ENCODE assay signal across 9 mouse cellular contexts in the genomic region with DNA sequence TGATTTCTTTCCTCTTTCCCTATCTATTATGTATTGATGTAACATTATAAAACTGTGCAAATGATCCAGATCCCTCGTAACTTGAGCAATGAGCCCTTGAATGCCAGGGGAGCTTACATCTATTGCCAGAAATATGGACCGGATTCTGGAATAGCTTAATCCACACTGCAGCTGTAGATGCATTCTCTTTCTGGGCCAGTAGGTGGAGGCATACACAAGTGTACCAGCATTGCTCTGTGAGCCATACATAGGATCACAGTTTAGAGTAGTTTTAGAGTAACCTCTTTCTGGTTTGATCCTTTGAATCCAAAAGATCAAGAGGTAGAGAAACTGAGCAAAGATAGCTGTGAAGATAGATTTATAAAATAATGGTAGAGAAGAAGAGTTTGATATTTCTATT. TPM values are rescaled to one million over a fixed set of nuclear protein-coding genes. Genes with fewer than 3 reads are reported as not detected.
A peak's percentile ranks its signal among the peaks of the same experiment; 100 is the strongest.
DNase-seq lines count a peak whose midpoint lies in the region; ATAC-seq and TF ChIP-seq lines count a peak whose summit lies in the region.
"Had no signal": no experiment of that assay in that cellular context is flagged by ENCODE, and none has a peak within 500 bp of the region (broad histone marks: within the 10 kb centered on the region; RNA-seq: fewer than 3 reads in every experiment).

No protein-coding gene starts in this region.

- WGBS in forebrain, embryonic 16.5 days: 28% methylated on average over 2 of the region's 2 CpGs
- WGBS in forebrain, embryonic 10.5 days: 52% methylated on average over 2 of the region's 2 CpGs

- H3K4me3 ChIP-seq in forebrain, embryonic 16.5 days (replicated peaks; ENCODE audit: low read length): no peak overlapping the region
- no peak overlapping the region for H3K4me3 ChIP-seq in forebrain, embryonic 10.5 days
- H3K4me3 ChIP-seq in C2C12 (ENCODE audit: insufficient read depth, poor library complexity, severe bottlenecking): no peak overlapping the region
- H3K4me3 ChIP-seq: limb, embryonic 12.5 days had no signal

- H3K36me3 ChIP-seq in forebrain, embryonic 16.5 days (ENCODE audit: control insufficient read depth, insufficient read depth): no peaks in the 10 kb centered on the region
- H3K36me3 ChIP-seq in forebrain, embryonic 10.5 days (replicated peaks): peaks cover 6% of the 10 kb centered on the region; the same call in 1 of the 2 replicates
- no peaks in the 10 kb centered on the region for H3K36me3 ChIP-seq in C2C12 (ENCODE audit: control insufficient read depth, insufficient read depth)

- no peak for DNase-seq in forebrain, embryonic 10.5 days (ENCODE audit: extremely low spot score, low spot score)
- peak; percentile 12 for DNase-seq in brain, embryonic 18.5 days (ENCODE audit: low read depth, low spot score)
- peak; percentile 21 to 51 for DNase-seq in frontal cortex, postnatal 25 days (ENCODE audit: low spot score in 2 of 2)
- peak; percentile 14 to 74 for DNase-seq in layer of hippocampus, adult 18-20 months (ENCODE audit: low spot score in 2 of 2)
- DNase-seq in lung, postnatal 4 days: peak; percentile 20 to 59
- peak; percentile 36 for DNase-seq in right cerebral cortex, postnatal 4 days

- H3ac ChIP-seq in C2C12 (ENCODE audit: control insufficient read depth, insufficient read length, low read depth): no peak overlapping the region

- H3K9ac ChIP-seq in forebrain, embryonic 16.5 days (replicated peaks; ENCODE audit: low read depth, low read length): no peak overlapping the region
- H3K9ac ChIP-seq: limb, embryonic 12.5 days had no signal

- TF ChIP-seq CTCF in C2C12 (IDR thresholded peaks at IDR 0.05; ENCODE audit: control insufficient read depth, insufficient read depth, insufficient read length): peak; percentile 19

- H3K79me2 ChIP-seq in C2C12 (ENCODE audit: control insufficient read depth, insufficient read depth): no peaks in the 10 kb centered on the region

- H3K4me2 ChIP-seq in forebrain, embryonic 16.5 days (ENCODE audit: low read length): no peak overlapping the region
- H3K4me2 ChIP-seq: limb, embryonic 12.5 days had no signal

- H3K27ac ChIP-seq in forebrain, embryonic 16.5 days (ENCODE audit: low read length): no peak overlapping the region
- H3K27ac ChIP-seq in forebrain, embryonic 10.5 days: no peak overlapping the region
- H3K27ac ChIP-seq: limb, embryonic 12.5 days had no signal

- H3K9me3 ChIP-seq in forebrain, embryonic 16.5 days (ENCODE audit: control insufficient read depth, low read length): no peaks in the 10 kb centered on the region
- H3K9me3 ChIP-seq in forebrain, embryonic 10.5 days: no peaks in the 10 kb centered on the region
- H3K9me3 ChIP-seq: limb, embryonic 12.5 days had no signal

- H3K27me3 ChIP-seq in forebrain, embryonic 16.5 days (replicated peaks; ENCODE audit: control insufficient read depth, insufficient read depth, low read length): no peaks in the 10 kb centered on the region
- no peaks in the 10 kb centered on the region for H3K27me3 ChIP-seq in forebrain, embryonic 10.5 days (ENCODE audit: poor library complexity, severe bottlenecking)
- no peaks in the 10 kb centered on the region for H3K27me3 ChIP-seq in C2C12 (ENCODE audit: control insufficient read depth, insufficient read depth, insufficient read length)
- H3K27me3 ChIP-seq: limb, embryonic 12.5 days had no signal

- H3K79me3 ChIP-seq in C2C12 (ENCODE audit: low read depth): no peaks in the 10 kb centered on the region

- 0 out of 2 replicates have a peak, but pooled peaks cover 2% of the 10 kb centered on the region for H3K4me1 ChIP-seq in forebrain, embryonic 16.5 days (replicated peaks; ENCODE audit: control insufficient read depth, insufficient read depth, low read length)
- no peaks in the 10 kb centered on the region for H3K4me1 ChIP-seq in forebrain, embryonic 10.5 days
- H3K4me1 ChIP-seq: limb, embryonic 12.5 days had no signal

- peak; percentile 79 for ATAC-seq in forebrain, embryonic 16.5 days

TF ChIP-seq in C2C12, 6 proteins besides CTCF, POLR2A, EP300 and RAD21:
- TF ChIP-seq MAX (IDR thresholded peaks at IDR 0.05) (no peak), MYOD1 (IDR thresholded peaks at IDR 0.05; ENCODE audit: control insufficient read depth, insufficient read length, low read depth) (no peak), FOSL1 (IDR thresholded peaks at IDR 0.05; ENCODE audit: insufficient read depth, low read length, poor library complexity, severe bottlenecking) (no peak), MYOG (IDR thresholded peaks at IDR 0.05; ENCODE audit: control insufficient read depth, extremely low read depth, insufficient read length) (no peak)

RNA-seq across cellular contexts. Expression of a gene that starts 49.0 kb away (rescaled TPM):
- polyA plus RNA-seq in forebrain, embryonic 16.5 days (2015; fragmentation: Nextera tagmentation; extraction: Ambion mirVana): 0.35 and 0.61 TPM in 2 replicates
- 0.46 and 0.47 TPM in 2 replicates for polyA plus RNA-seq in forebrain, embryonic 10.5 days (2016; fragmentation: Nextera tagmentation; extraction: Ambion mirVana)
- polyA plus RNA-seq in C2C12 (2012; fragmentation: generic; extraction: Trizol): not detected
- total RNA-seq in layer of hippocampus, adult 18-20 months (2021): not detected
